Mouse (Mus musculus) heart, adult 2 months (tissue): ENCODE data around the gene Sash1.

Experiments used
- CTCF ChIP-seq: fragments of 200-600 bp; IDR thresholded peaks from 2 replicates; pipeline ENCODE4 v1.8.1; 2022; ENCODE audit warnings: antibody characterized with exemption, mild to moderate bottlenecking, moderate library complexity
- POLR2A ChIP-seq: fragments of 200-500 bp; IDR thresholded peaks from 2 replicates; pipeline ENCODE4 v1.6.1; 2011; ENCODE audit warnings: mild to moderate bottlenecking, low read depth, low read length, control low read depth; ENCODE audit not compliant: insufficient read depth

GRCm38 (mm10) chr10:8729387-8730337, 156.2 kb downstream of the Sash1 start:
- TF ChIP-seq CTCF (no peak), POLR2A (no peak)
